Mouse (Mus musculus) megakaryocyte, embryonic 14.5 days (primary cell): Measurements from ENCODE around the gene Slc26a10.

Source experiments
- FLI1 ChIP-seq: IDR thresholded peaks from 2 replicates; pipeline ENCODE4 v1.6.1; 2012; ENCODE audit warnings: low read length, inconsistent platforms, mixed read lengths
- GATA1 ChIP-seq: IDR thresholded peaks from 3 replicates; pipeline ENCODE4 v1.6.1; 2012; ENCODE audit warnings: mixed read lengths, low read length, inconsistent platforms, borderline replicate concordance

GRCm38 (mm10) chr10:127187371-127188078 is 7.1 kb upstream of the Slc26a10 start:
- no peak for TF ChIP-seq GATA1
- no peak for TF ChIP-seq FLI1
